Mouse (Mus musculus) brain, embryonic 14.5 days (tissue): ENCODE results near the gene Mapk8ip3. TPM values are rescaled to one million over a fixed set of nuclear protein-coding genes. Genes with fewer than 3 reads are reported as not detected.
A peak's percentile ranks its signal among the peaks of the same experiment; 100 is the strongest.
"Not testable (repeated sequence)": the region's sequence is repeated elsewhere in the genome, so short reads cannot be mapped to it uniquely, and the experiment has no call there.

Experiments used
- DNase-seq: peaks from one replicate; pipeline ENCODE4 v3.0.0-alpha.2; 2011; ENCODE audit warnings: low read depth
- CTCF ChIP-seq: fragments of 200-500 bp; IDR thresholded peaks from 2 replicates; pipeline ENCODE4 v1.5.1; 2012; ENCODE audit warnings: inconsistent platforms, mild to moderate bottlenecking, moderate library complexity, borderline replicate concordance; ENCODE audit not compliant: insufficient read depth, insufficient read length; ENCODE audit errors: extremely low read depth
- POLR2A ChIP-seq: fragments of 200-500 bp; IDR thresholded peaks from 2 replicates; pipeline ENCODE4 v1.6.1; 2012; ENCODE audit warnings: mild to moderate bottlenecking, inconsistent platforms, borderline replicate concordance; ENCODE audit not compliant: poor library complexity, insufficient read depth, insufficient read length, severe bottlenecking; ENCODE audit errors: extremely low read depth
- polyA plus RNA-seq: library from polyadenylated mRNA; depleted of rRNA; stranded (reverse); fragments of >200 nt; gene quantifications from 2 replicates; pipeline ENCODE4 v1.2.3, GENCODE M21; 2012; rRNA removed

The Mapk8ip3 gene
- 217 and 242 TPM in 2 replicates for polyA plus RNA-seq

- DNase-seq = peak; percentile 98
- peak; percentile 7; the same call in 1 of the 2 replicates for TF ChIP-seq CTCF
- TF ChIP-seq POLR2A = peak; percentile 91
Observed at GRCm38 (mm10) chr17:24936259-24937237, at the start of gene Mapk8ip3. Gene Mapk8ip3 (minus strand): TSS chr17:24936977.

GRCm38 (mm10) chr17:24960852-24961715, 24.3 kb upstream of the Mapk8ip3 start:
- peak; percentile 1 for DNase-seq
- TF ChIP-seq CTCF = no peak
- no peak for TF ChIP-seq POLR2A

- TF ChIP-seq POLR2A = peak; percentile 91
- peak; percentile 52; the same call in 1 of the 2 replicates for TF ChIP-seq CTCF
- peak; percentile 99 for DNase-seq
Observed at GRCm38 (mm10) chr17:24960135-24960851, 23.5 kb upstream of the Mapk8ip3 start, which contains the start of gene Jpt2. Gene Jpt2 (minus strand): TSS chr17:24960689.

- TF ChIP-seq CTCF = no peak
- TF ChIP-seq POLR2A = no peak
- peak; percentile 26 for DNase-seq
Observed at GRCm38 (mm10) chr17:24959371-24959770, 22.6 kb upstream of the Mapk8ip3 start.

GRCm38 (mm10) chr17:24953291-24953690, 16.5 kb upstream of the Mapk8ip3 start:
- no peak for DNase-seq
- TF ChIP-seq CTCF = no peak
- no peak for TF ChIP-seq POLR2A

GRCm38 (mm10) chr17:24950671-24951070, 13.9 kb upstream of the Mapk8ip3 start:
- TF ChIP-seq CTCF = no peak
- TF ChIP-seq POLR2A = no peak
- DNase-seq = no peak

- TF ChIP-seq POLR2A (no peak), CTCF (no peak)
Observed at GRCm38 (mm10) chr17:24948204-24948603, 11.4 kb upstream of the Mapk8ip3 start.

GRCm38 (mm10) chr17:24943589-24943988, 6.8 kb upstream of the Mapk8ip3 start:
- not testable (repeated sequence) for DNase-seq

More at GRCm38 (mm10) chr17:24948204-24948603, 11.4 kb upstream of the Mapk8ip3 start:
- DNase-seq = no peak

GRCm38 (mm10) chr17:24943036-24943435, 6.3 kb upstream of the Mapk8ip3 start:
- no peak for TF ChIP-seq POLR2A
- no peak for TF ChIP-seq CTCF
- DNase-seq = no peak

GRCm38 (mm10) chr17:24942453-24942852, 5.7 kb upstream of the Mapk8ip3 start:
- peak; percentile 19 for DNase-seq
- TF ChIP-seq CTCF = peak; percentile 55; the same call in 1 of the 2 replicates

GRCm38 (mm10) chr17:24937266-24937665, 489 bp upstream of the Mapk8ip3 start:
- DNase-seq = no peak

GRCm38 (mm10) chr17:24935666-24936065, 1.1 kb downstream of the Mapk8ip3 start:
- TF ChIP-seq POLR2A = no peak
- no peak for TF ChIP-seq CTCF
- DNase-seq = no peak

More at GRCm38 (mm10) chr17:24937266-24937665, 489 bp upstream of the Mapk8ip3 start:
- no peak for TF ChIP-seq POLR2A
- TF ChIP-seq CTCF = peak; percentile 11; the same call in 1 of the 2 replicates

- no peak for TF ChIP-seq POLR2A
- TF ChIP-seq CTCF = no peak
- DNase-seq = no peak
Observed at GRCm38 (mm10) chr17:24934926-24935325, 1.9 kb downstream of the Mapk8ip3 start.

- DNase-seq = no peak
- no peak for TF ChIP-seq POLR2A
- TF ChIP-seq CTCF = no peak
Observed at GRCm38 (mm10) chr17:24933163-24933562, 3.6 kb downstream of the Mapk8ip3 start.
